Mouse (Mus musculus): ENCODE results near the gene 4930590J08Rik. TPM values are rescaled to one million over a fixed set of nuclear protein-coding genes. Genes with fewer than 3 reads are reported as not detected.

Gene 4930590J08Rik
- total RNA-seq, 2 experiments from 2014 or later = 1.9 to 2.3 TPM

DNA sequence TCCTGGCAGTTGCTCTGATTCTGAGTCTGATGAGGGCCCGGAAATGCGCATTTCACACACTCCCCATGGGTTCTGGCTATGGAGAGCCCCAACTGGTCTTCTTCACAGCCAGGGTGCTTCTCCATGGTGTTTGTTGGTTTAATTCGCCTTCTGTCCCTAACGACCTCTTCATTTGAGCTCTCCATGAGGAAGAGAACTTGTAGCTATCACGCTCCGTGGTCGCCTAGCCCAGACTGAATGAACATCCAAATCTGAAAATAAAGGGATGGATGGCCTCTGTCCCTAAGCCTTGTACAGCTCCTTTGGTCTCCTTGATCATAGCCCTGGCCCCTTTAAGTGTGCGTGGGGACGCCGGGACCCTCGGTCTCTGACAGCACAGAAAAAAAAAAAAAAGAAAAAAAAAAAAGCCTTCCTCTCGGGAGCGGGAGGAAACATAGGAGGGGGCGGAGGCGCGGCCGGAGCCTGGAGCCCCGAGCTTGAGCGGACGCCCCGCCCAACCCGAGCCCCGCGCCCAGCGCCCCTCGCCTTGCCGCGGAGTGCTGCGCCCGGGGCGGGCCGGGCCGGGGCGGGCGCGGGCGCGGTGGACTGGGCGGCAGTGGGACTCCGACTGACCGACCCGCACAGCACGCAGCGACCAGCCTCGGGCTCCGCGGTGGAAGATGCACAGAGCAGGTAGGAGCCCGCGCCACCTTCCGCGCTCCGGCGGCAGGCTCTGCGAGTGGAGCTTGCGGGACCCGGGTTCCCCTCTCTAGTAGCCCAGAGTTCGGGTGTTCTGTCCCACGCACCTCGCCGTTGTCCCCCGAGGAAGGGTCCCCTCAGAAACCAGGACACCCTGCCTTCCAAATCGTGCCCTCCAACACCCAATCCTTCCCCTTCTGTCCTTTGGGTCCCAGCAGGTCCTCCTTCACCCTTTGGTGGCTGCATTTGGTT, 76.0 kb downstream of the 4930590J08Rik start, which contains the start of gene Fgd5:
Gene Fgd5 (plus strand): TSS at position 508 of the 930 bp plus-strand sequence.
- DNase-seq (ENCODE audit: low spot score in 2 of 2) = no peak
- TF ChIP-seq CTCF (conservative IDR thresholded peaks at IDR 0.05) = no peak
- H3K4me3 ChIP-seq = peak within 1 kb of the TSS; percentile 52
- H3K27ac ChIP-seq = peak within 1 kb of the TSS; percentile 70

GRCm38 (mm10) chr6:91979301-91979996, 76.8 kb downstream of the 4930590J08Rik start:
- no peak for TF ChIP-seq CTCF (conservative IDR thresholded peaks at IDR 0.05)
- H3K4me3 ChIP-seq = peak overlapping the region; percentile 52
- DNase-seq (ENCODE audit: low spot score in 2 of 2) = no peak
- peak overlapping the region; percentile 67 for H3K27ac ChIP-seq

- peak overlapping the region; percentile 13; the same call in 1 of the 2 replicates for H3K4me3 ChIP-seq
These were observed 77.4 kb downstream of the 4930590J08Rik start for GRCm38 (mm10) chr6:91980011-91980410.

DNA sequence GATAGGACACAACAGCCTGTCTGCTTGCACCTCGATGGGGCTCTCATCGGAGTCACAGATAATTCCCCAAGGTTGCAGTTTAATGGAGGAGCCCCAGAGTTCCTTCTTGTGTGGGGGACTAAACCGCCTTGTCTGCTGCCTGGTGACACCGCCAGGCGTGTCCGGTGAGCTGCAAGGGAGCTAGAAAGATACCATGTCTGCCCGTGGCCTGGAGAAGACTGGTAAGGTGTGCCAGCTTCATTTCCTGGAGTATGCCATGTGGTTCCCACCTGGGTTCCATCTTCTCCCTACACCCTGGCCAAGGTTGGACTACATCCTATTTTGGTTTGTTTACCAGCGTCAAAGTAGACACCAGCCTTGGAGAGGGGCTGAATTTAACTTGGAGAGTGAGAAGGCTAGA, 87.5 kb downstream of the 4930590J08Rik start:
- Histone ChIP-seq H3K4me3 (no peak overlapping the region), H3K27ac (no peak overlapping the region)
- no peak for TF ChIP-seq CTCF (conservative IDR thresholded peaks at IDR 0.05)
- no peak for DNase-seq (ENCODE audit: low spot score in 2 of 2)

More at GRCm38 (mm10) chr6:91980011-91980410, 77.4 kb downstream of the 4930590J08Rik start:
- DNase-seq (ENCODE audit: low spot score in 2 of 2) = no peak
- no peak for TF ChIP-seq CTCF (conservative IDR thresholded peaks at IDR 0.05)
- 0 out of 2 replicates have a peak overlapping the region, but pooled peaks have one; percentile 23 for H3K27ac ChIP-seq

DNA sequence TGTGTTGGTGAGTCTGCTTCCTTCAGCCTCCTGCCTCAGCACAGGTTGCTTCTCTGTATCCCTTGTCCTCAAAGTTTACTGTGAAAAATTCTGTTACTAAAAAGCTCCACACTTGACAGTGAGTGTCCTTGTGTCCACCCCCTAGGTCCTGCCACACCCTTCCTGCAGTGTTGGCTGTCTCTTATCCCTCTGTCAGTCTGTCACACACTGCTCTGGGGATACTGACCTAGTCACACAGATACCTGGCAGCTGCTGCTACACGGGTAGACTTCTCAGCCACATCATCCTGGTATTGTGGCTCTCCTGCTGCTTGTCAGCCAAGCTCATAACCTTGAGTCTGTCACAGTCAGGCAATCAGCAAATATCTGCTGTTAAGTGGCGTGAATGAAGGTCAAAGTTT, 90.2 kb downstream of the 4930590J08Rik start:
- Histone ChIP-seq H3K4me3 (no peak overlapping the region), H3K27ac (no peak overlapping the region)
- no peak for TF ChIP-seq CTCF (conservative IDR thresholded peaks at IDR 0.05)
- no peak for DNase-seq (ENCODE audit: low spot score in 2 of 2)

GRCm38 (mm10) chr6:91993795-91994505, 91.3 kb downstream of the 4930590J08Rik start:
- TF ChIP-seq CTCF (conservative IDR thresholded peaks at IDR 0.05) = no peak
- Histone ChIP-seq H3K27ac (no peak overlapping the region), H3K4me3 (no peak overlapping the region)
- DNase-seq (ENCODE audit: low spot score in 2 of 2) = no peak

GRCm38 (mm10) chr6:91996072-91996471, 93.5 kb downstream of the 4930590J08Rik start:
- no peak for TF ChIP-seq CTCF (conservative IDR thresholded peaks at IDR 0.05)
- H3K27ac ChIP-seq = no peak overlapping the region
- H3K4me3 ChIP-seq = no peak overlapping the region
- no peak for DNase-seq (ENCODE audit: low spot score in 2 of 2)

Other genes starting within 250 kb of the 4930590J08Rik start
- gene Slc6a6, start 218.8 kb upstream of the 4930590J08Rik start, total RNA-seq (2021) = 100 to 1,000 TPM; 136 to 138 TPM
- 1 to 10 TPM; 7.1 to 9.9 TPM for gene Grip2, start 75.6 kb upstream of the 4930590J08Rik start, total RNA-seq (2021)
- gene Ccdc174, start 24.8 kb upstream of the 4930590J08Rik start, total RNA-seq (2021) = 10 to 100 TPM; 23.7 to 24.0 TPM
- 1 to 10 TPM; 4.3 to 5.7 TPM for gene Fgd5, start 76.1 kb downstream of the 4930590J08Rik start, total RNA-seq (2021)
- gene Nr2c2, start 188.6 kb downstream of the 4930590J08Rik start, total RNA-seq (2021) = 10 to 100 TPM; 88.6 to 92.3 TPM